In the genomic region with DNA sequence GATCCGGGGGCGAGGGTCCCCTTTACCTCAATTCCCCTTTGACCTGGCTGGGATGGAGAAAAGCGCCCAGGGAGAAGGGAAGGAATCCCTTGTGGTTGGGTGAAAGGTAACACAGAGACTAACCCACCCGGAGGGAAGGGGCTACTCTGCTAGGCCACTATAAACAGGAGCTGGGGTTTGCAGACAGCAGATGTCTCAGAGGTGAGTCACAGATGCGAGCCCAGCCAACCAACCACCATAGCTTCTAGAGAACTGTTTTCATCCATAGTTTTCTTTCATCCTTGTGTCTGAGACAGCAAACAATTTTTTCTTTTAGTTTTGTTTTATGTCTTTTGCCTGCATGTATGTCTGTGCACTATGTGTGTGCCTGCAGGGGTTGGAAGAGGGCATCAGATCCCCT, we compare ENCODE assay signal across 20 mouse cellular contexts. TPM values are rescaled to one million over a fixed set of nuclear protein-coding genes. Genes with fewer than 3 reads are reported as not detected.
"Had no signal": no experiment of that assay in that cellular context is flagged by ENCODE, and none has a peak within 500 bp of the region (broad histone marks: within the 10 kb centered on the region; RNA-seq: fewer than 3 reads in every experiment).

No protein-coding gene starts in this region.

- H3K36me3 ChIP-seq: lung, embryonic 15.5 days; midbrain, embryonic 10.5 days; midbrain, embryonic 12.5 days; neural tube, embryonic 12.5 days; stomach, embryonic 15.5 days had no signal

- DNase-seq: liver, postnatal 0 days; lung, adult 2 months; lung, postnatal 10 days; lung, postnatal 4 days; midbrain, embryonic 14.5 days; right cerebral cortex, postnatal 14 days; thymus, adult 2 months; thymus, postnatal 25 days; thymus, postnatal 4 days had no signal

- H3K27ac ChIP-seq: lung, embryonic 15.5 days; midbrain, embryonic 10.5 days; midbrain, embryonic 12.5 days; neural tube, embryonic 12.5 days; stomach, embryonic 15.5 days; stomach, postnatal 0 days had no signal

- H3K9me3 ChIP-seq: lung, embryonic 15.5 days; midbrain, embryonic 10.5 days; midbrain, embryonic 12.5 days; neural tube, embryonic 12.5 days; stomach, embryonic 15.5 days had no signal

- H3K4me1 ChIP-seq: midbrain, embryonic 12.5 days; stomach, embryonic 15.5 days had no signal

- H3K4me2 ChIP-seq: lung, embryonic 15.5 days; midbrain, embryonic 12.5 days; neural tube, embryonic 12.5 days; stomach, embryonic 15.5 days had no signal

- H3K4me3 ChIP-seq: lung, embryonic 15.5 days; midbrain, embryonic 10.5 days; midbrain, embryonic 12.5 days; neural tube, embryonic 12.5 days; stomach, embryonic 15.5 days had no signal

- ATAC-seq: liver, postnatal 0 days had no signal

- H3K9ac ChIP-seq: liver, postnatal 0 days; lung, embryonic 15.5 days; midbrain, embryonic 12.5 days; neural tube, embryonic 12.5 days; stomach, embryonic 15.5 days had no signal

- H3K27me3 ChIP-seq: lung, embryonic 15.5 days; midbrain, embryonic 12.5 days; neural tube, embryonic 12.5 days; stomach, embryonic 15.5 days had no signal

RNA-seq across cellular contexts. Expression of a gene that starts 23.3 kb away (rescaled TPM):
- total RNA-seq: megakaryocyte, adult 5-6 weeks; megakaryocyte-erythroid progenitor cell, adult 5-6 weeks; monocyte, adult 5-6 weeks; neutrophil, adult 5-6 weeks had no signal
- polyA plus RNA-seq: liver, postnatal 0 days; spleen, adult 2 months had no signal
